Mouse (Mus musculus): ENCODE measurements around the gene Fgf2.

- TF ChIP-seq CTCF (conservative IDR thresholded peaks at IDR 0.05 in 1 of 2, IDR thresholded peaks at IDR 0.05 in 1 of 2; ENCODE audit: low read depth in 2 of 2, low read length in 2 of 2) (no peak), ZNF384 (IDR thresholded peaks at IDR 0.05; ENCODE audit: low read depth, low read length) (no peak)
Observed at GRCm38 (mm10) chr3:37378412-37378811, 30.3 kb downstream of the Fgf2 start.
